ENCODE assay signal across 18 mouse cellular contexts in genomic region chr11:30190119-30190518, GRCm38 (mm10).
DNase-seq lines count a peak whose midpoint lies in the region; ATAC-seq and TF ChIP-seq lines count a peak whose summit lies in the region.
"Had no signal": no experiment of that assay in that cellular context is flagged by ENCODE, and none has a peak within 500 bp of the region (broad histone marks: within the 10 kb centered on the region; RNA-seq: fewer than 3 reads in every experiment).

No protein-coding gene starts in this region.

- peaks cover 18% of the 10 kb centered on the region for H3K36me3 ChIP-seq in heart, postnatal 0 days (replicated peaks; ENCODE audit: control insufficient read depth, insufficient read depth, low read length)
- H3K36me3 ChIP-seq in megakaryocyte, embryonic 14.5 days (replicated peaks; ENCODE audit: low read length): peaks cover 35% of the 10 kb centered on the region
- H3K36me3 ChIP-seq in forebrain, postnatal 0 days (ENCODE audit: insufficient read depth): no peaks in the 10 kb centered on the region
- H3K36me3 ChIP-seq: forebrain, embryonic 10.5 days; hindbrain, embryonic 15.5 days; liver, embryonic 13.5 days; midbrain, embryonic 10.5 days; stomach, embryonic 15.5 days had no signal

- peaks cover 34% of the 10 kb centered on the region for H3K4me1 ChIP-seq in heart, postnatal 0 days (ENCODE audit: control insufficient read depth, insufficient read depth)
- H3K4me1 ChIP-seq in brown adipose tissue, adult 24 weeks (ENCODE audit: control insufficient read depth, insufficient read depth, insufficient read length, low read length): peaks cover 21% of the 10 kb centered on the region
- peaks cover 86% of the 10 kb centered on the region for H3K4me1 ChIP-seq in megakaryocyte, embryonic 14.5 days
- H3K4me1 ChIP-seq in forebrain, postnatal 0 days (ENCODE audit: insufficient read depth): no peaks in the 10 kb centered on the region

- H3K9me3 ChIP-seq in heart, postnatal 0 days (replicated peaks; ENCODE audit: control insufficient read depth, low read length): no peaks in the 10 kb centered on the region
- H3K9me3 ChIP-seq in megakaryocyte, embryonic 14.5 days: no peaks in the 10 kb centered on the region
- H3K9me3 ChIP-seq in forebrain, postnatal 0 days (ENCODE audit: low read length): no peaks in the 10 kb centered on the region
- H3K9me3 ChIP-seq: forebrain, embryonic 10.5 days; G1E; hindbrain, embryonic 15.5 days; liver, embryonic 13.5 days; midbrain, embryonic 10.5 days; stomach, embryonic 15.5 days had no signal

- no peak overlapping the region for H3K9ac ChIP-seq in heart, postnatal 0 days (replicated peaks; ENCODE audit: low read depth, low read length)
- H3K9ac ChIP-seq in forebrain, postnatal 0 days: no peak overlapping the region
- H3K9ac ChIP-seq: hindbrain, embryonic 15.5 days; liver, embryonic 13.5 days; stomach, embryonic 15.5 days had no signal

- no peak for ATAC-seq in heart, postnatal 0 days (ENCODE audit: insufficient read depth, low read depth)
- ATAC-seq in forebrain, postnatal 0 days: no peak
- ATAC-seq: lung, postnatal 0 days had no signal

- no peak overlapping the region for H3K4me2 ChIP-seq in heart, postnatal 0 days (ENCODE audit: low read depth, low read length)
- H3K4me2 ChIP-seq in forebrain, postnatal 0 days (ENCODE audit: low read depth): no peak overlapping the region
- H3K4me2 ChIP-seq: hindbrain, embryonic 15.5 days; liver, embryonic 13.5 days; stomach, embryonic 15.5 days had no signal

- H3K27ac ChIP-seq in heart, postnatal 0 days (ENCODE audit: low read depth): peak overlapping the region; percentile 25; the same call in 1 of the 2 replicates
- H3K27ac ChIP-seq in brown adipose tissue, adult 24 weeks (replicated peaks; ENCODE audit: low read depth, low read length): peak overlapping the region; percentile 21
- H3K27ac ChIP-seq in forebrain, postnatal 0 days (ENCODE audit: low read depth, low read length): no peak overlapping the region
- H3K27ac ChIP-seq: forebrain, embryonic 10.5 days; hindbrain, embryonic 15.5 days; liver, embryonic 13.5 days; midbrain, embryonic 10.5 days had no signal

- H3K4me3 ChIP-seq in heart, postnatal 0 days (ENCODE audit: low read depth, low read length): no peak overlapping the region
- no peak overlapping the region for H3K4me3 ChIP-seq in brown adipose tissue, adult 24 weeks (ENCODE audit: insufficient read depth, low read depth, low read length)
- H3K4me3 ChIP-seq in megakaryocyte, embryonic 14.5 days (replicated peaks): peak overlapping the region; percentile 88
- H3K4me3 ChIP-seq in forebrain, postnatal 0 days (ENCODE audit: low read depth, low read length): no peak overlapping the region
- H3K4me3 ChIP-seq: forebrain, embryonic 10.5 days; hindbrain, embryonic 15.5 days; liver, embryonic 13.5 days; midbrain, embryonic 10.5 days; stomach, embryonic 15.5 days had no signal

- no peak for DNase-seq in heart, postnatal 0 days (ENCODE audit: low spot score)
- DNase-seq in heart, postnatal 4 days: no peak
- peak; percentile 70 for DNase-seq in 416B (ENCODE audit: low read depth)
- DNase-seq in forebrain, postnatal 0 days: no peak
- no peak for DNase-seq in right cerebral cortex, adult 2 months (ENCODE audit: low spot score in 2 of 2)
- DNase-seq in layer of hippocampus, postnatal 14 days (ENCODE audit: low spot score in 2 of 2): no peak
- DNase-seq: adrenal gland, postnatal 14 days; cerebellum, adult 9-10 months; kidney, postnatal 25 days; liver, embryonic 13.5 days had no signal

- TF ChIP-seq EP300 in heart, postnatal 0 days (IDR thresholded peaks at IDR 0.05; ENCODE audit: low read depth): no peak

- H3K27me3 ChIP-seq in heart, postnatal 0 days (ENCODE audit: control insufficient read depth, insufficient read depth, low read length): no peaks in the 10 kb centered on the region
- H3K27me3 ChIP-seq in megakaryocyte, embryonic 14.5 days (replicated peaks): no peaks in the 10 kb centered on the region
- no peaks in the 10 kb centered on the region for H3K27me3 ChIP-seq in forebrain, postnatal 0 days (ENCODE audit: insufficient read depth, low read length)
- H3K27me3 ChIP-seq: hindbrain, embryonic 15.5 days; stomach, embryonic 15.5 days had no signal

- 78% methylated on average over 3 of the region's 3 CpGs for WGBS in heart, postnatal 0 days
- WGBS in forebrain, postnatal 0 days: 97% methylated on average over 3 of the region's 3 CpGs

- no peak for TF ChIP-seq CTCF in heart, postnatal 0 days (IDR thresholded peaks at IDR 0.05; ENCODE audit: low read depth)
- no peak for TF ChIP-seq CTCF in forebrain, postnatal 0 days (IDR thresholded peaks at IDR 0.05; ENCODE audit: low read depth)
